Mouse (Mus musculus) cortical plate, adult 2 months (tissue): ENCODE measurements at regions not wholly inside any gene's neighbourhood (a gene's known extent, or its start where the extent isn't known, plus 50 kb on each side); places are given as distances from the start of the nearest gene placed in this dataset.

Source experiments
- CTCF ChIP-seq: fragments of 200-500 bp; IDR thresholded peaks from 2 replicates; pipeline ENCODE4 v1.5.1; 2011; ENCODE audit warnings: mild to moderate bottlenecking, control low read depth, low read length; ENCODE audit not compliant: insufficient read depth; ENCODE audit errors: extremely low read depth
- POLR2A ChIP-seq: fragments of 200-500 bp; IDR thresholded peaks from 2 replicates; pipeline ENCODE4 v1.6.1; 2011; ENCODE audit warnings: mild to moderate bottlenecking, low read length, control low read depth; ENCODE audit not compliant: insufficient read depth; ENCODE audit errors: extremely low read depth

- TF ChIP-seq CTCF (no peak), POLR2A (no peak)
Measured at GRCm38 (mm10) chr1:42539541-42540520, 155.7 kb upstream of the Pou3f3 start.
